Mouse (Mus musculus): ENCODE data around the gene Adra1b.

Adra1b gene

DNA sequence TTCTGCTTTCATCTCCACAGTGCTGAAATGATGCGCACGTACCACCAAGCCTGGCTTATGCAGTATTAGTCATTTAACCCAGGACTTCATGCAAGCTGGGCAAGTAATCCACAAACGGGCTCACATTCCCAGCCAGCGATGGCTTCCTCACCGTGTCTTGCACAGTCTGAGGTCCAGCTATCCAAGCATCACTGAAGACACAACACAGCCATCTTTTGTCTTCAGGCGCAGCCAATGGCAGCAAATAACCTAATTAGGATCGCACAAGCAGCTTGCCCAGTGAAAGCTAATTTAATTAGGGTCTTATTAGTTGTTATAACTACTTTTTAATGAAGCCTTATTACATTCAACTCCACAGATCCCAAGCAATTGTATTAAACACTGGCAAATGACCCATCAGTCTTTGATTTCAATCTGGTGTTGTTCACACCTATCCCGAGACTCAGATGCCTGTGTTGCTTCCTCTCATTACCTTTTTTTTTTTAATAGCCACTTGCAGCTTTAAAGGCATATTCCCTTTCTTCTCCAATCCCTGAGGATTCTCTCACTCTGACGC is 83.6 kb downstream of the Adra1b start:
- no peak for DNase-seq

DNA sequence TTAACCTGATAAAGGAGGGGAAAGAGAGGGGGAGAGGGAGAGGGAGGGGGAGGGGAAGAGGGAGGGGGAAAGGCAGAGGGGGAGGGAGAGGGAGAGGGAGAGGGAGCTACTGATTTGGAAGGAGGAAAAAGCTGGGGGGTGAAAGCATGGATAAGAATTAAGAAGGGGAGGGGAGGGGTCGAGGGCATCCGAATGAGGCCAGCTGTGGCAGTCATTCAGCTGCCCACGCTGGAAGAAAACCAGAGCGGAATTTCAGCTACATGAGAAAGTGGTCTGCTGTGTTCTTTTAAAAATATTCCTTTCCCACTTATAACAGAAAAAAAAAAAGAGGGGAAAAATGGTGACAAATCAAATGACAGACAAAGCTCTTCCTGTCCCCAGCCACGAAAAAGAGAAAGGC is 88.5 kb downstream of the Adra1b start:
- no peak for DNase-seq

DNA sequence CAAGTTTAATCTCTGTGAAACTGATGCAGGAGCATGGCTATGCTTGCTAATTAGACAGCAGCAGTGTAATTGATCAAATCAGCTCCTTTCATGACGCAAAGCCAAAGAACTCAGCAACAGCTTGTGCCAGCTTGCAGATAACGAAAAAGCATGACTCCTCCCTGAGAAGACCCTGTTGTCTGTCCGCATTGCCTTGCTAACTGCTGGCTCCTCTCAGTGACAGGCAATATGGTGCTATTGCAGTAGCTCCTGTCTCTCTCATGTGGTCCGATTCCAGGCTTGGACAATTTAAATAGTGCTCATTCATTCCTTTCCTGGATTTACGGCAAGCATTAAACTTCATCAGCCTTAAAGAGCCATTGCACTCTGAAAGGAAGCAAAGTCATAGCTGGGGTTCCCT is 93.3 kb downstream of the Adra1b start:
- no peak for DNase-seq

DNA sequence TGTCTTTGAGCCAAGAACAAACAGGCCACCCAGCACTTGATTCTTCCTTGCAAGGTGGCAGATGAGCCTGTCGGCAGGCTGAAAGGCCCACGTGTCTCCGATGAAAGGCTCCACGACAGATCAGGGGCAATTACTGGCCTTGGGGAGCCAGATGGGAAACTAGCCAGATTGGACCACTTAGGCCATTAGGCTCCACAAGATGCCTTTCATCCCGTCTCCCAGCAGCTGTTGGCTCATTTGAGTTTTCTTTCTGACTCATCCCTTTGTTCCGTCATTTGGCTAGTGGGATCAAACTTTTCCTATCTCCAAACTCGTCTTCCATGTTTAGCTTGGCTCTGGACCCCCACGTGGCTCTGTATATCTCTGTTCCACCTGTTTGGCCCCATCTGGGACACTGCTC is 105.0 kb downstream of the Adra1b start:
- DNase-seq = no peak

DNA sequence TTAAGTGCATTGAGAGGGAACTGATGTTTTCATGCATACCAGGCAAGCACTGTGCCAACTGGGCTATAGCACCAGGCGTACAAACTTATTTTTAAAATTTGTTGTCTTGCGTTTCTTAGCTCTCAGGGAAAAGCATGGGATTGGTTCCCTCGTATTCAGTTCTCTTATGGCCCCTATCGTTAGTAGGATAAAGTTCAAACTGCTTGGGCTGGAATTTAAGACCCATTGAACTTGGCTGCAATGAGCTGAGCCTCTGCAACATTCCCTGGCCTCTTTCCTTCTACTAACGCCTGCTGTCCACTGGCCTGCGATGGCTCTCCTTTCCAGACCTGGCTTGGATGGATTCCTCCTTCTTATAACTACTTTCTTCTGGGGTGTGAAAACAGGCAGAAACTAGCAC is 110.6 kb downstream of the Adra1b start:
- no peak for DNase-seq

DNA sequence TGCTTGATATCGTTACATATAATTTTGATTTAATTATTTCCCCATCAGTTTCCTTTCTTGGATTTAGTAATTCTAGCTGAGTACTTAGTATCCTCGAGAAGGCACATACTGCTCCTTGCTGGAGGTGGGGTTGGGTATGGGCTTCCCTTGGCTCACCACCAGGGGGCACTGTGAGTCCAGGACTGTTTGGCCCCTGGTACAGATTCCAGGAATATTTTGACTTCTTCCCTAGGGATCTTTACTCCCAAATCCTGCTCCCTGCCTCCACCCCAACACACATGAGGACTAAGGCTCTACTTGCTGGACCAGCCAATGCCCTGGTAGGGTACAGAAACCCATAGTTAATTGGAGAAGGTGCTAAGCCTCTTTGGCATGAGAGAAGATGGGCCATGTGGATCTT is 117.2 kb downstream of the Adra1b start:
- DNase-seq = peak; percentile 72

DNA sequence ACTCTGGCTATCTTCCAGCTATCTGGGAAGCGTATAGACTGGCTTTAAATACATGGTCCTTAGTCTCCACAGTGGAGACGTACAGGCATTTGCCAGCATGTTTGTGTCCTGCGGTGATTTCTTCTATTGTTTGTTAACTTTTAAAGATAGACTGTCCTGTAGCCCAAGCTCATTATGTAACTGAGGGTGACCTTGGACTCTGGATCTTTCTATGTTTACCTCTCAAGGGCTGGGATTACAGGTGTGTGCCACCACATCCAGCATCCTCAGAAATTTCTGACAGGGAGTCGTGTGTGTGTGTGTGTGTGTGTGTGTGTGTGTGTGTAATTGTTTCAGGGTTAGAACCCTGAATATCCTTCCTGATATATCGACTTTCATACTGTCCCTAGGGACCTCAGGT is 117.9 kb downstream of the Adra1b start:
- DNase-seq = no peak

DNA sequence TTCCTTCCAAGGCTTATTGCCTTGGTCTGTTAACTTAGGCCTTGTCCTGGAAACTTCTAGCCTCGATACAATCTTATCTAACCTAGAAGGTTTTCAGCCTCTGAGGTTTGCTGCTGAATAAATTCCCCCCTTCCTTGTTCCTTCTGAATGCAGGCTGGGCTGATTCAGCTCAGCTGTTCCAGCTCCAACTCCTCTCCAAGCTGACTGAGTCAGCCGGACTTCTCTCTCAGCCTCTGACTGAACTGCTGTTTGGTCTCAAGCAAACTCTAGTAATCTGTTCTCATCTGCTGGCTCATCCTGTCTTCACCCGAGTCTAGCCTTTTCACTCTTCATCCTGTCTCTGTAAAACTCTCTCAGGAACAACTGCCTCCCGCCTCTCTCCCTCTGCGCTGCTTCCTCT is 121.5 kb downstream of the Adra1b start:
- no peak for DNase-seq

DNA sequence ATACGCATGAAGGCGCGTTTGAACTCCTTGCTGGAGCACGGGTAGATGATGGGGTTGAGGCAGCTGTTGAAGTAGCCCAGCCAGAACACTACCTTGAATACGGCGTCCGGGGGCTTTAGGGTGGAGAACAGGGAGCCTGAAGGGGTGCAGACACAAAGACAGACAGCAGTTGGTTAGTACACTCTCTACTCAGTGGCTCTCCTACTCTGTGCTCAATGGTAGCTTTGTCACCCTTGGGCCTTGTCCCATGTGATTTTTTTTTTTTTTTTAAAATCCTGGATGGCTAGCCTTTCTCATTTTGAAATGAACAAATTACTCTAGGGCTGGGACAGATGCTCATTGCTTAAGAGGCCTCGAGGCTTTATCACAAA is 124.7 kb downstream of the Adra1b start:
- no peak for DNase-seq

DNA sequence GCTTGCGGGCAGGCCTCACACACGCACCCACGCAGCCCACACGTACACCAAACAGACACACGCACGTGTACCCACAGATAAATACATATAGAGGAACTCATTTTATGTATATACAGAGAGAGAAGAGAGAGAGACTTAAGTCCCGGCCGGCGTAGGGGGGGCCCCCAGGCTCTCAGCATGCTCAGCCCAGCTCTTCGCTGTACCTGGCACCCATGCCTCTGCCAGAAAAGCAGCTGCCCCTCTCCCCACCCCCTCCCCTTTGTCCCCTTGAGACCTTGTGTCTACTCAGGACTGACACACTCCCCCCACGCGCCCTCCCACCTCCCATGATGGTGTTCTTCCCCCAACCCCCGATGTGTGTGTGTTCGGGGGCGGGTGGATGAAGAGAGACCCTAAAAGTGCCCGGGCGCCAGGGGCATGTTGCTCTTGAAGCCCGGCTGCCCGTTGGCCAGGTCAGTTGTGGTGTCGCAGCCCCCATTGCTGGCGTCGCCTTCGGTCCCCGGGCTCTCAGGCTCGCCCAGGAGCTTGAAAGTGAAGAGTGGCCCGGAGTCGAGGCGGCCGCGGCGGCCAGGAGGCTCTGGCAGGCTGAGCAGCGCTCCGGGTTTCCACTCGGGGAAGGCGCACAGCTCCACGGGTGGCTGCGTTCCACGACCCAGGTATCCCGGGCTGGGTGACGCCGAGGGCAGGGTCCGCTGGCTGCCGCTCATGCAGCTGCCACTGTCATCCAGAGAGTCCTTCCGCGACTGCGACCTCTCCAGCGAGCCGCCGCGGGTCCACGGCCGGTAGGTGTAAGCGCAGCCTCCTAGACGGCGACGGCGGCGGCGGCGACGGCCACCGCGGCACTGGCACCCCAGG is 125.3 kb downstream of the Adra1b start:
- peak; percentile 37 for DNase-seq

DNA sequence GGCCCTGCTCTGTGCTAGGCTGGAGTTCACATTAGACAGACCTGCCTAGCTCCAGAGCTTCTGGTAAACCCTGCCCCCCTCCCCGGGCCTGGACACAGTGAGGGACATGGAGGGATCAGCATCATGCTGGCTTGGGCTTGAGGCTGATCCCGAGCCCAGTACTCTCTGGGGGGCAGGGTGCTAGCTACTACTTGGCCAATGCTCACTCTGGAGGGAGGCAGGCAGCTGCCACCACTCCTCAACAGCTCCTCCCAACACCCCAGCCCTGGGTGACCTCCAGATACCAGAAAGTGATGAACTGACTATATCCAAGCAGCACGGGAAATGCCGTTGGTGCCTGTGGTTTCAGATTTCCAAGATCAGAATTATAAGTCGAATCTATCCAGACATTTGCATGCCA is 127.3 kb downstream of the Adra1b start:
- peak; percentile 21 for DNase-seq

DNA sequence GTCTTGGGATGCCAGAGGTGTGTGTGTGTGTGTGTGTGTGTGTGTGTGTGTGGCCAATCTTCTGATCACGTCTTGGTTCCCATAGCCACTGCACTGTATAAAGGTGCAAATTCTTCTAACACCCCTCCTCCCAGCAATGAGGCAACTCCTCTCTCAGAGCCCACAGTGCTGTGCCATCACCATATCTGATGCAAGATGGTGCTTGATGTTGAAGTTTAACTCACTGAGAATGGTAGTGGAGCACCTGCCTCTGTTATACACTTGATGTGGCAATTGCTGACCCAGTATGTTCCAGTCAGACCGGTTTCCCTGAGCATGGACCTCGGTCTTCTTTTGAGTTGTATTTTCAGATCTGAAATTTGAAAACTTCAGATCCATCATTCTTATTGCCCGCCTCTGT is 130.9 kb downstream of the Adra1b start:
- no peak for DNase-seq

DNA sequence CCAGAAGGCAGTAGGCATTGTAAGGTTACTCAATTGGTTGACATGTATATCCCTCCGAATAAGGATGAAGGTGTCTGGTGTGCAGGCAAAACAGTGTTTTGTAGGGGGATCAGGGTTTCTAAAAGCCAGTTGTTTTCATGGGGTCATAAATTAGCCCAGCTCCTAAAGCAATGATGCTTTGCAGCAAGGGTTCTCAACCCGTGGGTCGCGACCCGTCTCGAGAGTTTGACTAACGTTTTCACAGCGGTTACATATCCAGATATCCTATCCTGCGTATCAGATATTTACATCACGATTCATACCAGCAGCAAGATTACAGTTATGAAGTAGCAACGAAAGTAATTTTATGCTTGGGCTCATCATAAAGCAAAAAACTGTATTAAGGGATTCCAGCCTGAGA is 133.3 kb downstream of the Adra1b start:
- no peak for DNase-seq

DNA sequence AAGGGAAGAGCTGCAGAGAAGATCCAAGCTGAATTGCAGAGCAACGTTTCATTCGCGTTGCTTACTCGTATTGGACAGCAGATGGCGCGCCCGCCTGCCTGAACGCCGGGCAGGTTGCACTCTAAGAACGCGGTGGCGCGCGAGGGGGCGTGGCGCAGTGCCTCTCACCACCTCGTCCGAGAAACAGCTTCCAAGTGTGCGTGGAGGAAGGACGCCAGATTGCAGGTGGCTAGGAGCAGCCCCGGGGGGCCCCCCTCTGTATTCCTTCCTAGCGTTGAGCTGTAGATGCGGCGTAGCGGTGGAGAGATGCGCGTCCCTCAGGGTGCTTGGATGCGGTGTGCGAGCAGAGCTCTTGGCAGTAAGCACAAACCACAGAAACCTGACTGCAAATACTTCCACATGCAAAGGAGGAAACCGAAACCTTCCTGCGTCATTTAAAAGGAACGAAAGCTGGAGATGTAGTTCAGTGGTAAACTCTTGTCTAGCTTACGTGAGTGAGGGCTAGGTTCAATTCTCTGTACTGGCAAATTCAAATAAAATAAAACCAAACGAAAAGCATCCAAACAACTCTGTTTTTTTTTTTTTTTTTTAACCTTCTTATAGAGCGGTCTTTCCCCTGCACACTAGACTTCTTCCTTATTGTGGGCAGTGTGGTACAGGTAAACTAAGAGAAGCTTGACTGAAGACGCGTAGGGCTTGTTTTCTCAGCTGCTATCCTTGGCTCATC is 133.9 kb downstream of the Adra1b start:
- peak; percentile 81 for DNase-seq

DNA sequence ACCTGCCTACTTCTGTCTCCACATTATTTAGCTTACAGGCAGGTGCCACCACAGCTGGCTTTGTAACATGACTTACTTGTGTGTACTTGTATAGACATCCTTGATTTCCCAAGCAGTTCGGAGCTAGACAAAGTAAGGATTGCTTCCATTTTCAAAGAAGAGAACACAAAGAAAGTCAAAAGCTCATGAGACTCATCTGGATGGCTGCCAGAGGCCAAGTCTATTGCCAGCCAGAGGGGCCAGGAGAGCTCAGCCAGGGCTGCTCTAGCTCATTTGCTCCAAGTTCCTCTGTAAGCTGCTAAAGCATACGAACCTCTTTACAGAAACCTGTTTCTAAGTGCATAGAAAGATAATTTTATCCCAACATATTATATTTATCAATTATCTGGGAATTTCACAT is 142.6 kb downstream of the Adra1b start:
- no peak for DNase-seq

DNA sequence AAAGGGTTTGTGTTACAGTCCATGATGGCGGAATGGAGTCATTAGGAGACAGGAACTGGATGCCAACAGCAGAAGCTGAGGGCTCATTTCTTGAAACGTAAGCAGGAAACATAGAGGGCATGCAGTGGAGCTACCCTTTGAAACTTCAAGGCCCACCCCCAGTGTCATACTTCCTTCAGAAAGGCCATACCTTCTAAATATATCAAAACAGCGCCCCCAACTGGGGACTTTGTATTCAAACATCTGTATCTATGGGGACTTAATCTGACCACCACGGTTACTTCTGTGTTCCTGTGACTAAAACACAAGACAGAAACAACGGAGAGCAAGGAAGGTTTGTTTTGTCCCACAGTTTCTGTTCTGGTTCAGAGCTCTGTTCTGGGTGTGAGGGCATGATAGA is 145.6 kb downstream of the Adra1b start:
- DNase-seq = no peak

DNA sequence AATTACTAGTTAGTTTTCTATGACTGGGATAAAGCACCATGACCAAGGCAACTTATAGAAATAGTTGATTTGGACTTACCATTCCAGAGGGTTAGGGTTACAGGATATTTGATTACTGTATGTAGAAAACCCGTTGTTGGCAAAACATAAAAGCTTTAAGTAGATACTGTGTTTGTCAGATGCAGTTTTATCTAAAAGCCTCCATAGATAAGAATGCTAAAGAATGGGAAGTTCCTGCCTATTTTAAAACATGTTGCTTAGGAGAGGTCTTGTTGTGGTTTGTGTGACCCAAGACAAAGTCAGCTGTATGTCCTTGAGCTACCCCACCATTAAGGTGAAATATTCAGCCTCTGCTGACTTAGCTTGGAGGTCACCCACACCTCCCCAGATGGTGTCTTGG is 146.4 kb downstream of the Adra1b start:
- DNase-seq = no peak

DNA sequence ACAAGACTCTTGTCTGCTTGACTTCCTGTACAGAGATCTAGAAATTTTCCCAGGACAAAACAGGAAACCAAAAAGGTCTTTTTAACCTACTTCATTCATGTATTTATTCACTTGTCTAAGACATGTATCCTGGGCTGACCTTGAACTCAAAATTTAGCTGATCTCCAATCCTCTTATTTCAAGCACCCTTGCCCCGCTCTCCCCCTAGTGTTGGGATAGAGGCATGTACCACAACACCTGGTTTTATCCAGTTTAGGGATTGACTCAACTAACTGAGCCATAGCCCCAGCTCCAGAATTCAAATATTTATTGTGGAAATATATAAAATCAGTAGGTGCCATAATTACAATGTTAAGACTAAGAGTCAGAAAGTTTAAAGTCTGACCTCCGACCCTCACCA is 149.5 kb downstream of the Adra1b start:
- DNase-seq = no peak

DNA sequence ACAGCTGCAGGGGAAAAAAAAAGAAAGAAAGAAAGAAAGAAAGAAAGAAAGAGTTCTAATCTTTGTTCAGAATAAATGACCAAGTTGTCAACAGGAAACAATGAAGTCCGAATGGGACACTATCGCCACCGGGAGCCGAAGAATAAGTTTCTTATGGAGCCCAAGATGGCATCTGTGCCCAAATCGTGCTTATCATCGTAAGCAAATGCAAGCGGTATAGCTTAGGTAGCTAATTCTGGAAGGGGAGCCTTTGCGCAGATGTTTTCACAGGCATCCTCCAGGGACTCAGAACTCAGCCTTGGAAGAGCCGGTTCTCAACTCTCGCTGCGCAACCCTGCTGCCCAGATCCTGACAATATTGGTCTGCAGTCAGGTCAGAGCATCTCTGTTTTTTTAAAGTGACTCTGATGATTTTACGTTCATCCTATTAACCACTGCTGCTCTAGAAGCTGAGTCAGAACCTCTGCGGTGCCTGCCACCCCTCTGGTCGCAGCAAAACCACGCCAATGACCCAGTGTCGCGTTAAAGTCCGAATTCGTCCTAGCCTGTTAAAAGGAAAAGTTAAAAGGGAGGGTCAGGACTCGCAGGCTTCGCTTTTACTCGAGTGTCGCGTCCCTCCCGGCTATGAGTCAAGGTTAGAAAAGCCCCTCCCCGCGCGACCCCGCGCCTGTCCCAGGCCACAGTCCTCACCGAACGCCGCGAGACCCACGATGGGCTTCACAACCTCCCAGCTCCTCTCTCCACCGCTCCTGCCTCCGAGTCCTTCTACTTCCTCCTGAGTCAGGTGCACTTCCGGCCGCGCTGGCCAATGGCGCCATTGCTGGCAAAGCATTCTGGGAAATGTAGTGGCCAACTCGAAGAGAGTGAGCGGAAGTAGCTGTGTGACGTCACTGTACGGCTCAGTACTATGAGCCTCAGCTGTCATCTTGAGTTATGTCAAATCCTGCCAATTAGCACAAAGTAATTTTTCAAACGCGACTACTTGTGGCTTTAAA is 153.5 kb downstream of the Adra1b start, which contains the start of gene Ttc1:
Gene Ttc1 (minus strand): TSS at position 776 of the 994 bp plus-strand sequence.
- DNase-seq = peak; percentile 96

DNA sequence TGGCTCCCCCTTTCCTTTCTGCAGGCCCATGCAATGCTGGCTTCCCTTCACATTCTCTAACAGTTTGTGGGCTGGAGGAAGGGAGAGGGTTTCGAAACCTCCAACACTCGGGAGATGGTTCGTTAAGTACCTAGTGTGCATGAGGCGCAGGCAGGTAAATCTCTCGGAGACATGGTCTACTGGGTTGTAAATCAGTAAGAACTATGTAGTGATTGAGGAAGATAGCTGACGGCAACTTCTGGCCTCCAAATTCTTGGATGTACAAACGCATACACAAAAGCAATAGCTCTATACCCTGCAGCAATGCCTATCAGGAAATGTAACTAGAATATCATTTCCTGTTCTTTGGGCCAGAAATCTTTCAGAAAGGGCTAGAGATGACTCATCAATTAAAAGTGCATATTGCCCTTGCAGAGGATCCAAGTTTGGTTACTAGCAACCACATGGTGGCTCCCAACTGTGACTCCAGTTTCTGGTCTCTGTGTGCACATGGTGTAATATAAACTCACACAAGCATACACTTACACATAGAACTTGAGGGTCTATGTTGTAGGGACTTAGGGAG is 172.2 kb downstream of the Adra1b start:
- no peak for DNase-seq

DNA sequence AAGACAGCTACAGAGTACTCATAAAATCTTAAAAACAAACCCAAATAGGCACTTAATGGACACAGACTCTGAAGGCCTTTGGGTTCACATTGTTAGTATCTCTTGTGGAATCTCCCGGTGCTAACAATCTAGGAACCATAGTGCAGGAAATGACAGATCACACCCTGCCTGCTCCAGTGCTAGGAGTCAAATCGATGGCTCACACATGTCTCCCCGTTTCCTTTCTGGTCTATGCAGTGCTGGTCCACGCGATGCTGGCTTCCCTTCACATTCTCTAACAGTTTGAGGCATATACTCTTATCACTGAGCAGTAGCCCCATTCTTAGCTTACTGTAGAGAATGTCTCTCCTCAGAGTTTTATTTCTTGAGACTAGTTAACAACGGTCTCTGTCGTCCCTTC is 173.2 kb downstream of the Adra1b start:
- no peak for DNase-seq

Measured in kidney, adult 18-20 months (tissue).